Mouse (Mus musculus) MEL (cell line): Measurements from ENCODE around the gene Prkd1.
"Not testable (repeated sequence)": the region's sequence is repeated elsewhere in the genome, so short reads cannot be mapped to it uniquely, and the experiment has no call there.

Experiments used
- CTCF ChIP-seq, 3 experiments: IDR thresholded peaks in 2 of 3; conservative IDR thresholded peaks in 1 of 3; 2 replicates each; pipeline ENCODE4 v1.5.1; 2011 to 2012; ENCODE audit warnings: low read length in 3 of 3, low read depth in 2 of 3, mild to moderate bottlenecking in 2 of 3, improper control_type of control experiment in 1 of 3, inconsistent platforms in 1 of 3, mixed read lengths in 1 of 3, moderate library complexity in 1 of 3; ENCODE audit not compliant: control insufficient read depth in 1 of 3, insufficient read depth in 1 of 3, poor library complexity in 1 of 3, severe bottlenecking in 1 of 3
- E2F4 ChIP-seq: IDR thresholded peaks from 2 replicates; pipeline ENCODE4 v1.6.1; 2011; ENCODE audit warnings: low read depth, low read length, improper control_type of control experiment, borderline replicate concordance
- EP300 ChIP-seq, 2 experiments: IDR thresholded peaks; 2 replicates each; pipeline ENCODE4 v1.6.1; 2011; ENCODE audit warnings: improper control_type of control experiment in 2 of 2, low read length in 2 of 2, low read depth in 1 of 2, mild to moderate bottlenecking in 1 of 2
- HCFC1 ChIP-seq: IDR thresholded peaks from 2 replicates; pipeline ENCODE4 v1.6.1; 2012; ENCODE audit warnings: low read depth, mild to moderate bottlenecking, inconsistent platforms, low read length, improper control_type of control experiment, moderate library complexity
- MAFK ChIP-seq: IDR thresholded peaks from 2 replicates; pipeline ENCODE4 v1.6.1; 2011; ENCODE audit warnings: low read depth, mild to moderate bottlenecking, low read length, improper control_type of control experiment, borderline replicate concordance
- MAX ChIP-seq: IDR thresholded peaks from 2 replicates; pipeline ENCODE4 v1.6.1; 2011; ENCODE audit warnings: low read length, improper control_type of control experiment
- NELFE ChIP-seq: IDR thresholded peaks from 2 replicates; pipeline ENCODE4 v1.6.1; 2011; ENCODE audit warnings: low read depth, low read length, improper control_type of control experiment
- POLR2A ChIP-seq, 2 experiments: IDR thresholded peaks; 2 replicates each; pipeline ENCODE4 v1.6.1; 2011 to 2012; ENCODE audit warnings: low read length in 2 of 2, mild to moderate bottlenecking in 2 of 2, control low read depth in 1 of 2, improper control_type of control experiment in 1 of 2, low read depth in 1 of 2, moderate library complexity in 1 of 2; ENCODE audit not compliant: control insufficient read depth in 1 of 2, insufficient read depth in 1 of 2, poor library complexity in 1 of 2
- POLR2AphosphoS2 ChIP-seq: IDR thresholded peaks from 2 replicates; pipeline ENCODE4 v1.6.1; 2011; ENCODE audit warnings: low read length, improper control_type of control experiment
- RAD21 ChIP-seq: IDR thresholded peaks from 2 replicates; pipeline ENCODE4 v1.6.1; 2011; ENCODE audit warnings: mild to moderate bottlenecking, low read depth, low read length, improper control_type of control experiment
- TBP ChIP-seq: IDR thresholded peaks from 2 replicates; pipeline ENCODE4 v1.8.0; 2011; ENCODE audit warnings: low read depth, low read length, improper control_type of control experiment
- TCF12 ChIP-seq: IDR thresholded peaks from 2 replicates; pipeline ENCODE4 v1.6.1; 2014; ENCODE audit warnings: low read depth, mild to moderate bottlenecking, inconsistent platforms, low read length, improper control_type of control experiment, moderate library complexity
- USF2 ChIP-seq, 2 experiments: IDR thresholded peaks; 2 replicates each; pipeline ENCODE4 v1.6.1; 2011 to 2012; ENCODE audit warnings: improper control_type of control experiment in 2 of 2, low read length in 2 of 2, borderline replicate concordance in 1 of 2, inconsistent platforms in 1 of 2, low read depth in 1 of 2, mild to moderate bottlenecking in 1 of 2; ENCODE audit not compliant: insufficient read depth in 1 of 2
- ZKSCAN1 ChIP-seq: IDR thresholded peaks from 2 replicates; pipeline ENCODE4 v1.6.1; 2012; ENCODE audit warnings: low read depth, mild to moderate bottlenecking, inconsistent platforms, low read length, improper control_type of control experiment, moderate library complexity

- not testable (repeated sequence) for TF ChIP-seq EP300 (IDR thresholded peaks at IDR 0.05; ENCODE audit: low read depth in 1 of 2, low read length in 2 of 2); MAX; CTCF (IDR thresholded peaks at IDR 0.05 in 2 of 3, conservative IDR thresholded peaks at IDR 0.05 in 1 of 3; ENCODE audit: control insufficient read depth in 1 of 3, insufficient read depth in 1 of 3, low read depth in 2 of 3, low read length in 3 of 3, poor library complexity in 1 of 3, severe bottlenecking in 1 of 3); NELFE; ZKSCAN1; RAD21; POLR2A (IDR thresholded peaks at IDR 0.05; ENCODE audit: control insufficient read depth in 1 of 2, insufficient read depth in 1 of 2, low read depth in 1 of 2, low read length in 2 of 2, poor library complexity in 1 of 2); TBP; HCFC1; MAFK; E2F4; USF2 (IDR thresholded peaks at IDR 0.05; ENCODE audit: borderline replicate concordance in 1 of 2, insufficient read depth in 1 of 2, low read depth in 1 of 2, low read length in 2 of 2); TCF12; POLR2AphosphoS2
Observed at GRCm38 (mm10) chr12:50626100-50626499, 22.8 kb downstream of the Prkd1 start.
